10 mouse cellular contexts compared by ENCODE assay signal in the genomic region with DNA sequence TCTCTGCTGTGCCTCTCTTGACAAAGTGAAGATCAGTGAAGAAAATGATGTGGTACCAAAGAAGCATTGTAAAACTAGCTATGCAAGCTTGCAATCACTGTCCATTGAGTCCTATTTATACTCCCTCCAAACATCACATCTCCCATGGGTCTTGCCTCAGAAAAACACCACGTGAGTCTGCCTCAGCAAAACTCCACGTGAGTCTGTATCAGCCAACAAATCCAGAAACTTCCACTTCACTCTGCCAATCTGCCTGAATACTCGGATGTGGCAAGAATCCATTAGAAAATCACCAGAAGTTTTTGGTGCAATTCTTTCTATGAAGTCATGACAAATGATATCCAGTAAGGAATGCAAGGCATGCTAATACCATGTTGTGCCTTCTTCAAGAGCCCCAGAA.
"Had no signal": no experiment of that assay in that cellular context is flagged by ENCODE, and none has a peak within 500 bp of the region (broad histone marks: within the 10 kb centered on the region; RNA-seq: fewer than 3 reads in every experiment).

No protein-coding gene starts in this region.

- H3K36me3 ChIP-seq: limb, embryonic 10.5 days; liver, embryonic 15.5 days; midbrain, embryonic 13.5 days had no signal

- H3K27ac ChIP-seq: left cerebral cortex, adult 2 months; limb, embryonic 10.5 days; liver, embryonic 15.5 days; midbrain, embryonic 13.5 days had no signal

- H3K9ac ChIP-seq: liver, embryonic 15.5 days; midbrain, embryonic 13.5 days had no signal

- ATAC-seq: lung, postnatal 0 days; midbrain, embryonic 13.5 days had no signal

- H3K9me3 ChIP-seq: limb, embryonic 10.5 days; liver, embryonic 15.5 days; midbrain, embryonic 13.5 days had no signal

- DNase-seq: lung, adult 2 months; lung, postnatal 36 days; right cerebral cortex, postnatal 14 days; thymus, postnatal 4 days had no signal

- H3K4me1 ChIP-seq: limb, embryonic 10.5 days; liver, embryonic 15.5 days; midbrain, embryonic 13.5 days had no signal

- H3K4me2 ChIP-seq: liver, embryonic 11.5 days; liver, embryonic 15.5 days; midbrain, embryonic 13.5 days had no signal

- H3K4me3 ChIP-seq: left cerebral cortex, adult 2 months; limb, embryonic 10.5 days; liver, embryonic 15.5 days; midbrain, embryonic 13.5 days had no signal

- H3K27me3 ChIP-seq: liver, embryonic 15.5 days; midbrain, embryonic 13.5 days had no signal
